Mouse (Mus musculus) embryonic facial prominence, embryonic 13.5 days (tissue): ENCODE results near the gene Rps27l. TPM values are rescaled to one million over a fixed set of nuclear protein-coding genes. Genes with fewer than 3 reads are reported as not detected.
"Not testable (repeated sequence)": the region's sequence is repeated elsewhere in the genome, so short reads cannot be mapped to it uniquely, and the experiment has no call there.

Experiments
- ATAC-seq: fragments of 200-750 bp; cut with Nextera tagmentation; 2 replicates; pipeline ENCODE4 v1.8.0; 2017; ENCODE audit warnings: low read depth; ENCODE audit not compliant: insufficient number of reproducible peaks, insufficient read depth, low FRiP score, low TSS enrichment
- H3K27ac ChIP-seq: fragments of 300-500 bp; sonication (generic); 2 replicates; pipeline ENCODE4 v1.5.1; 2015; ENCODE audit warnings: moderate library complexity, mild to moderate bottlenecking, inconsistent platforms
- H3K27me3 ChIP-seq: fragments of 300-500 bp; sonication (generic); 2 replicates; pipeline ENCODE4 v1.6.1; 2015; ENCODE audit warnings: mild to moderate bottlenecking, inconsistent platforms
- H3K36me3 ChIP-seq: fragments of 300-500 bp; sonication (generic); 2 replicates; pipeline ENCODE4 v1.6.1; 2015; ENCODE audit warnings: mild to moderate bottlenecking, inconsistent platforms
- H3K4me1 ChIP-seq: fragments of 300-500 bp; sonication (generic); 2 replicates; pipeline ENCODE4 v1.6.1; 2015; ENCODE audit warnings: inconsistent platforms
- H3K4me2 ChIP-seq: fragments of 300-500 bp; sonication (generic); 2 replicates; pipeline ENCODE4 v1.6.1; 2015; ENCODE audit warnings: moderate library complexity, mild to moderate bottlenecking, inconsistent platforms
- H3K4me3 ChIP-seq: fragments of 300-500 bp; sonication (generic); 2 replicates; pipeline ENCODE4 v1.5.1; 2015; ENCODE audit warnings: mild to moderate bottlenecking, inconsistent platforms
- H3K9ac ChIP-seq: fragments of 300-500 bp; sonication (generic); 2 replicates; pipeline ENCODE4 v1.6.1; 2015; ENCODE audit warnings: mild to moderate bottlenecking, inconsistent platforms
- H3K9me3 ChIP-seq: fragments of 300-500 bp; sonication (generic); 2 replicates; pipeline ENCODE4 v1.6.1; 2016; ENCODE audit warnings: inconsistent platforms
- WGBS: fragments of 180-500 bp; shearing (Covaris S2); methylation state at CpG from one replicate; pipeline ENCODE4 v1.1.7; 2015; ENCODE audit warnings: mixed read lengths; 5-methylcytosine and 5-hydroxymethylcytosine counted together
- polyA plus RNA-seq: library from polyadenylated mRNA; unstranded; fragments of >200 nt; fragmentation: Nextera tagmentation; extraction: Ambion mirVana; gene quantifications from 2 replicates; pipeline ENCODE4 v1.2.1, GENCODE M21; 2015

Rps27l gene
- polyA plus RNA-seq, 1 experiment from 2014 or later: 760 TPM

DNA sequence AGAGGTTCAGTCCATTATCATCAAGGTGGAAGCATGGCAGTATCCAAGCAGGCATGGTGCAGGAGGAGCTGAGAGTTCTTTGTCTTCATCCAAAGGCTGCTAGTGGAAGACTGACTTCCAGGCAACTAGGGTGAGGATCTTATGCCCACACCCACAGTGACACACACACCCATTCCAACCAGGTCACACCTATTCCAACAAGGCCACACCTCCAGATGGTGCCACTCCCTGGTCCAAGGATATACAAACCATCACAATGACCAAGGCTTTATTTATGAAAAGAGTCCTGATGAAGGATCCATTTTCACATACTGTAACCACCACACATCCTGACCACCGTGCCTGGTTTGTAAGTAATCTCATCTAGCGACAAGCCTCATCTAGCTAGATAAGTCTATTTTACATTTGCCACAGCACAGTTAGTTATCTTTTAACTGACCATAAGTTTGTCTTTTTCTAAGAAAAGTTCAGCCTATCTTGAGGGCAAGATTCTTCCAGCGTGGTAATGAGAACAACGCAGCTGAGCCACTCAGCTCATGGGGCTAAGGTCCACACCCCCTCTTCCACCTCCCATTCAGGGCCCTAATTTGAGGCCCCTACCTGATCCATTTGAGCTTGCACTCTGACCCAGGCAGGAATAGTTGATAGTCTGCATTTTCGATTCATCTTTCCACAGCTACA lies 32.5 kb upstream of the Rps27l start:
- not testable (repeated sequence) for H3K4me2 ChIP-seq, H3K27me3 ChIP-seq, H3K36me3 ChIP-seq, H3K9ac ChIP-seq, ATAC-seq, H3K9me3 ChIP-seq, H3K4me3 ChIP-seq, H3K27ac ChIP-seq
- 89% methylated on average over 5 of the region's 5 CpGs for WGBS
- peaks cover 29% of the 10 kb centered on the region for H3K4me1 ChIP-seq

DNA sequence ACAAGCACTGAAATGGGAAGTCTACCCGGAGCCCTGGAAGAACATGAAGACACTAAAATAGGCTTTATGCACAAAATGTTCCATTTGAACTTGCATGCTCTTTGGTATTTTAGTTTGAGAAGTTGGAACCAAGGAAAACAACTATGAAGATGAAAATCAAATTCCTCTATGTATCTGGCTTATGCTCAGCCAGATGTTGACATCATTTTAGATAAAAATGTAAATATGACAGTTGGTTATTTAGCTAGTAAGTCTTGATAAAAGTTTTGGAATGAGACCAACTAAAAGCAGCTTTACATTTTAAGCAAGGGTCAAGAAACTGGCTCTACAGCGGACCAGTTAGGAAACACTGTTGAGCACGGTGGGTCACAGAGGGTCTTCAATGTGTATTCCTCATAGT lies 31.3 kb upstream of the Rps27l start:
- Histone ChIP-seq H3K4me1 (peaks cover 30% of the 10 kb centered on the region), H3K27ac (no peak overlapping the region), H3K36me3 (no peaks in the 10 kb centered on the region), H3K9ac (no peak overlapping the region), H3K4me2 (no peak overlapping the region), H3K4me3 (no peak overlapping the region), H3K27me3 (no peaks in the 10 kb centered on the region), H3K9me3 (no peaks in the 10 kb centered on the region)
- WGBS: 91% methylated on average over 3 of the region's 3 CpGs
- ATAC-seq: no peak

DNA sequence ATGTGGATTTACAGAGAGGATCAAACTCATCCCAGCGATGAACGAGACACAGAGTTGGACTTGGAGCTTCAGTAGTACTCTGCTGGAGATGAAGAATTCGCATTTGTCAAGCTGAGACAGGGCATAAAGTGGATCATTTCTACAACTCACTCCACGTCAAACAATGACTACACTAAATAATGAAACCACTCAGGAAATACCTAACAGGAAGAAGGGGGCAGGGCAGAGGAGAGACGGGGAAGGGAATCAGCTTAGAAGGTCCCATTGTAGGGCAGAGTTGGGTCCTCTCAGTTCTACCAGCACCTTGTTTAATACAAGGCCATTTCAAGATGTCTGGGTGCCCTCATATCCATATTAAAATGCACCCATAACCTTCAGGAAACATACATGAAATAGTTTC lies 30.5 kb upstream of the Rps27l start:
- no peak overlapping the region for H3K27ac ChIP-seq
- no peak for ATAC-seq

DNA sequence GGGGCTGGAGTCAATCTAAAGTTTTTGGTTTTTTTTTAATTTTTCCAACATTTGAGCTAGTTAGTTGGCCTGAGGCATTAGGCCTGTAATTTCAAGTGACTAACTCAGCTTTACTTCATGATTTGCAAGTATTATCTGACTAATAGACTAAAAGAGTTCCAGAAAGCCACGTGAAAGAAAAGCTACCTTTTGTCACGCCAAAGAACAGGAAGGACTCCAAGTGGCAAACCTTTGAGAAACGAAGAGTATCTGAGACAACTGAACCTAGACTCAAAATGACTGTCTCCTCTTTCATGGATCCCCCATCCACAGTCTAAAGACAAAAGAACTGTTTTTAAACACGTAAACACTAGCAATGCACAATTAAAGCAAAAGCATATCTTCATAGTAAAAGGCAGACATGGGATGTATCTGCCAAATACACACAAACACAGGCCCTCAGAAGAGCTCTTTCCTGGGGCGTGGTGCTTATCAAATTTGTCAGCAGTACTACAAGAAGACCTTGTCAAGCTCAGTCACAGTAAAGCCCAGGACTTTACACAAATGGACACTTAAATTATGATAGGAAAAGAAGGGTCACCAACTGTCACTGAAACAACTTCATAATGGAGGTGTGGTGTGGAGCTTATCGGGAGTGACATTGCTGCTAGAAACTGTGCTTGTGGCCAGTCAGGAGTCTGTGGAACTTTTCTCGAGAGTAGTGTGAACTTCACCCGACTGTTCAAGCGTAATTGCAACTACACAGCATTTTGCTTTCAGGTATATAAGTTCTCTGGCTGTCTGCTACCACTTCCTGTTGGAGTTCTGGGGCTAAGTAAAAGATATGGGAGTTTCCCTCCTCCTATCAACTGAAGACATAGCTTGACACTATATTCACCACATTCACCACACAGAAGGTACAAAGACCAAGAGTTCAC lies 29.8 kb upstream of the Rps27l start:
- Histone ChIP-seq H3K9ac (no peak overlapping the region), H3K27ac (no peak overlapping the region), H3K4me1 (peaks cover 30% of the 10 kb centered on the region), H3K9me3 (no peaks in the 10 kb centered on the region), H3K4me2 (no peak overlapping the region), H3K27me3 (no peaks in the 10 kb centered on the region), H3K36me3 (no peaks in the 10 kb centered on the region), H3K4me3 (no peak overlapping the region)
- 83% methylated on average over 9 of the region's 9 CpGs for WGBS
- no peak for ATAC-seq

More for the DNA sequence above, 30.5 kb upstream of the Rps27l start:
- no peaks in the 10 kb centered on the region for H3K36me3 ChIP-seq
- no peak overlapping the region for H3K4me2 ChIP-seq
- 80% methylated on average over 5 of the region's 5 CpGs for WGBS
- no peak overlapping the region for H3K4me3 ChIP-seq
- no peaks in the 10 kb centered on the region for H3K27me3 ChIP-seq
- H3K9ac ChIP-seq: no peak overlapping the region
- H3K9me3 ChIP-seq: no peaks in the 10 kb centered on the region
- peaks cover 30% of the 10 kb centered on the region for H3K4me1 ChIP-seq

DNA sequence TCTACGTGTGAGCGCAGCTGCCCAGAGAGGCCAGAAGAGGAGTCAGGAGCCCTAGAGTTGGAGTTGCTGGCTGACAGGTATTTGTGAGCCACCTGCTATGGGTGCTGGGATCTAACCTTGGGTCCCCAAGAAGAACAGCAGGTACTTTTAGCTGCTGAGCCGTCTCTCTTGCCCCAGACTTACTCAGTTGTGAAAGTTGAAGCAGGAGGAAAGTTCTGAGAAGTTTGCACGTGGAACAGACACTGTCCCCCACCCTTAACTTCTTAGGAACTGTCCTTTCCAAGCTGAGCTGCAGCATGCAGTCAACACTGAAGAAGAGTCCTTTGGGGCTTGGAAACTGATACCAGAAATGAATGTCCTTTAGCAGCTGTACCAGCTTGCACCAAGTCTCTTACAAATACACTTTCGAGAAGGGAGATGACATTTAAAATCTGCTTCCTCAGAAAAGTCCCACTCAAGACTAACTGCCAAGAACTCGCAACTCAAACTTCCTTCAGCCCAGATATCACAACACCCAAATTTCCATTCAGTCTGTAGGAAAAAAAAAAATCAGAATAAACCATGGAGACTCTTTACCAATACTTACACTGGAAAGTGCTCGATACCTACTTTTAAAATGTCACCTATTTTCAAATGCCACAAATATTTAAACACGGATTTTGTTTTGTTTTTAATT lies 28.5 kb upstream of the Rps27l start:
- Histone ChIP-seq H3K9ac (no peak overlapping the region), H3K27ac (no peak overlapping the region), H3K4me3 (no peak overlapping the region), H3K4me1 (peaks cover 30% of the 10 kb centered on the region), H3K27me3 (no peaks in the 10 kb centered on the region), H3K36me3 (no peaks in the 10 kb centered on the region), H3K9me3 (no peaks in the 10 kb centered on the region), H3K4me2 (no peak overlapping the region)
- no peak for ATAC-seq
- WGBS: 87% methylated on average over 8 of the region's 8 CpGs

DNA sequence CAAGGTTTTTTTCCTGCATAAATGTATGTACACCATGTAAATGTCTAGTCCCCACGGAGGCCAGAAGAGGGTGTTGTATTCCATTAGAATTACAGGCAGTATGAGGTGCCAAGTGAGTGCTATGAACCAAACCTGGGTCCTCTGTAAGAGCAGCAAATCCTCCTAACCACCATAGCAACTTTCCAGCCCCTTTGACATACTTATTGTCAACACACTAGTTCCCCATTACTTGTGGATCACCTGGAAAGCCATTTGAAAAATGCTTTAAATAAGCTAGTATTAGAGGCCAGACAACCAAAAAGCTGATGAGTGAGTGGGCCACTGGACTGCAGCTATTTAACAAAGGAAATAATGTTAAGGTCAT lies 28.0 kb upstream of the Rps27l start:
- H3K4me2 ChIP-seq: peak overlapping the region; percentile 91
- WGBS: 70% methylated on average over 1 of the region's 1 CpGs

DNA sequence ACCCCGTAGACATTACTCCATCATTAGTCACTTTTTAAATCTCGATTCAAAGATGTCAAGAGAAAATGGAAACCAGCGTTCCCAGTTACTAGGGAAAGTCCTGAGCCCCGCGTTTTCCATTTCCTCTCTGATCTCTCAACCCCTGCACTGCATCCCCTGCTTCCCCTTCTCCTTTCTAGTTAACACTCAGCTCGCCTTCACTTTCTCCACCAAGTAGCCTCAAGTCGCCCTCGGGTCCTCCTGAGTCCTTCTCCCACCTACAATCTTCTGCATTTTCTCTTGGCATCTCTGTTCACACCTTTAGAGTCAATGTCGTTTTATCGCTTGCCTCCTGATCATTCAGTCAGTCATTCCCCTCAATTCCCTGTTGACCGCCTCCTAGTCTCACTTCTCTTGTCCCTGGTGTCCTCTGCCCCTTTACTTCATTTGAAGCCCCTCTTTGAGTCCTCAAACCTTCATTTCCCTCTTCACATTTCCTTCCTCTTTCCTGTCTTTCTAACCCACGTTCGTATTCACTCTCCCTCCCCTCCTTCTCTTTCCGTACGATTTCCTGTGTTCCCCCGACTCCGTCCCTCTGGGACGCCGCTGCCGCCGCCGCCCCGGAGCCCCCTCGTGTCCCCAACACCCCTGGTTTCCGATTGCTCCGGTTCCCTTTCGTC lies 27.1 kb upstream of the Rps27l start:
- Histone ChIP-seq H3K9ac (peak overlapping the region; percentile 93), H3K27ac (peak overlapping the region; percentile 88), H3K4me1 (peaks cover 30% of the 10 kb centered on the region), H3K9me3 (no peaks in the 10 kb centered on the region), H3K4me3 (peak overlapping the region; percentile 91), H3K4me2 (peak overlapping the region; percentile 91), H3K27me3 (no peaks in the 10 kb centered on the region), H3K36me3 (no peaks in the 10 kb centered on the region)
- WGBS: 2% methylated on average over 27 of the region's 27 CpGs
- ATAC-seq: no peak

More for the DNA sequence above, 28.0 kb upstream of the Rps27l start:
- Histone ChIP-seq H3K27ac (no peak overlapping the region), H3K4me1 (peaks cover 30% of the 10 kb centered on the region), H3K27me3 (no peaks in the 10 kb centered on the region), H3K9ac (no peak overlapping the region), H3K36me3 (no peaks in the 10 kb centered on the region), H3K9me3 (no peaks in the 10 kb centered on the region), H3K4me3 (peak overlapping the region; percentile 91)
- ATAC-seq: no peak

DNA sequence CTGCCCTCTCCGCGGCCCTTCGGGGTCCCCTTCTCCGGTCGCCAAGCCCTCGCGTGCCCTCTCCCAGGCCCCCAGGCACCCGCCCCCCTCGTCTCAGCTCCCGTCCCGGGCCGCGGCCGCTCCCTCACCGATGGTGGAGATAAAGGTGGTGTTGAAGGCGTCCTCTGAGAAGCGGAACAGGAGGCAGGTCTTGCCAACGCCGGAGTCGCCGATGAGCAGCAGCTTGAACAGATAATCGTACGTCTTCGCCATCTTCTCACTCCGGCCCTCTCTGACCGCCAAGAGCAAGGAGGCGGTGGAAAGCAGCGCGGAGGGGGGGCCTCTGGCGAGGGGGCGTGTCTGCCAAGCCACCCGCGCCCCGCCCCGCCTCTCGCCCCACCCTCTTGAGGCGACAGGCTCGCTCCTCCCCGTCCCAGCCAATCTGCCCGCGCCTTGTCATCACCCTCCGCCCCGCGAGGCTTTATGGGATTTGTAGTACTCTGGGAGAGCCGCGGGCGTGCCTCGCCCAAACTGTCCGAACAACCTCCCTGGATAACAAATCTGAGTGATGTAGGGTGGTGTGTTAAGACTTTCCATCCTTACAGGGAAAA lies 26.4 kb upstream of the Rps27l start, which contains the start of gene Rab8b:
Rab8b (minus strand) TSS at position 306 of the 590 bp plus-strand sequence.
- Histone ChIP-seq H3K9me3 (no peaks in the 10 kb centered on the region), H3K27ac (peak within 1 kb of the TSS; percentile 88), H3K4me3 (peak within 1 kb of the TSS; percentile 91), H3K36me3 (no peaks in the 10 kb centered on the region), H3K27me3 (no peaks in the 10 kb centered on the region), H3K4me1 (peaks cover 30% of the 10 kb centered on the region), H3K4me2 (peak within 1 kb of the TSS; percentile 91), H3K9ac (peak within 1 kb of the TSS; percentile 93)
- ATAC-seq: peak; percentile 98
- 1% methylated on average over 49 of the region's 49 CpGs for WGBS

DNA sequence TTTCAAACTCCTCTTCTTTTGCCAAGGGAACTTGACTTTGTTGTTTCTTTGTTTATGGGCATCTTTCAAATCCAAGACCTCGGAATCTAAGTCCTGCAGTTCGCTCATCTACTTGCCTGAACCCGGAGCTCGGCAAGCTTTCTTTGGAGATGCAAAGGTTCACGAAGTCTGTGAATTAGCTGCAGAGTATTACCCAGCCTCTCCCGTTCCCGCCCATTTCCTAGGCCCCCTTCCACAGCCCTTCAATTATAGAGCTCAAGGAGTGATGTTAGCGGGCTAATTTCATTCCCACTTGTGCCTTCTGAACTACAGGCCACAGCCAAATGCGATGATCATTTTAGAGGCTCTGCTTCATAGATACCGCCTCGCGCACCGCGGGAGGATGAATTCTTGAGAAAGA lies 25.9 kb upstream of the Rps27l start:
- H3K4me3 ChIP-seq: peak overlapping the region; percentile 91
- H3K9me3 ChIP-seq: no peaks in the 10 kb centered on the region
- peak overlapping the region; percentile 93 for H3K9ac ChIP-seq
- peaks cover 29% of the 10 kb centered on the region for H3K4me1 ChIP-seq
- WGBS: under 1% methylated on average over 14 of the region's 14 CpGs
- peak overlapping the region; percentile 88 for H3K27ac ChIP-seq
- no peaks in the 10 kb centered on the region for H3K36me3 ChIP-seq
- peak overlapping the region; percentile 91 for H3K4me2 ChIP-seq
- H3K27me3 ChIP-seq: no peaks in the 10 kb centered on the region
- ATAC-seq: no peak

DNA sequence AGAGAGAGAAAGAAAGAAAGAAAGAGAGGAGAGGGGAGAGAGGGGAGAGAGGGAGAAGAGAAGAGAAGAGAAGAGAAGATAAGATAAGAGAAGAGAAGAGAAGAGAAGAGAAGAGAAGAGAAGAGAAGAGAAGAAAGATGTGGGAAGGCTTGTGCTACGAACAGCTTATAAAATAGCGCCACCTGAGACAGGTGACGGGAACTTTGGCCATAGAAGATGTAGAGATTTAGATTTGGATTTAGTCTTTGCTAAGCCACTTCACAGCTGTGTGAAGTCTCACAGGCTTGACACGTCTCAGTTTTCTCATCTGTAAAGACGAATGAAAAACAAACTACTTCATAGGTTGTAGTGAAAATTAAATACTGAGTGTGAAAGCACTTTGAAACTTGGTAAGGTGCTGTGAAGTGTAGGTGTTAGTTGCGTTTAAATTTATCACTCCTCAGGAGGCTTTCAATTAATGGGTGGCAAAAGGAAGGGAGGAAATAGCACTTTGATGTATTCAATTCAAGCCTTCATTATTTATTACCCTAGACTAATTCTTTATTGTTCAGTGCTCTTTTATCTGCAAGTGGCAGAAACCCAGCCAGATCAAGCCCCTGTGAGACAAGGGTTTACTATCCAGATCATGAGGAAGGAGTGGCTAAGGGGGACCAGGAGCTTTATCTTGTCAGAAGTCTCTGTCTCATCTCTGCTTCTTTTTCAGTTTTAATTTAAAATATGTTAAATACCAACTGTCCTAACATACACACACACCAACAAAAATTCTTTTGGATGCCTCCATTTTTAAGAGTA lies 25.2 kb upstream of the Rps27l start:
- ATAC-seq: no peak
- H3K4me3 ChIP-seq: 0 out of 2 replicates have a peak overlapping the region, but pooled peaks have one; percentile 13
- peaks cover 23% of the 10 kb centered on the region for H3K4me1 ChIP-seq
- H3K9ac ChIP-seq: no peak overlapping the region
- H3K9me3 ChIP-seq: no peaks in the 10 kb centered on the region
- H3K27ac ChIP-seq: no peak overlapping the region
- peak overlapping the region; percentile 91 for H3K4me2 ChIP-seq
- WGBS: 13% methylated on average over 6 of the region's 6 CpGs
- no peaks in the 10 kb centered on the region for H3K36me3 ChIP-seq
- no peaks in the 10 kb centered on the region for H3K27me3 ChIP-seq
